Mouse (Mus musculus): ENCODE measurements around the gene St3gal2. TPM values are rescaled to one million over a fixed set of nuclear protein-coding genes. Genes with fewer than 3 reads are reported as not detected.
A peak's percentile ranks its signal among the peaks of the same experiment; 100 is the strongest.
"Not testable (repeated sequence)": the region's sequence is repeated elsewhere in the genome, so short reads cannot be mapped to it uniquely, and the experiment has no call there.

The St3gal2 gene
- polyA plus RNA-seq, 1 experiment from 2014 or later = 24.5 TPM

DNA sequence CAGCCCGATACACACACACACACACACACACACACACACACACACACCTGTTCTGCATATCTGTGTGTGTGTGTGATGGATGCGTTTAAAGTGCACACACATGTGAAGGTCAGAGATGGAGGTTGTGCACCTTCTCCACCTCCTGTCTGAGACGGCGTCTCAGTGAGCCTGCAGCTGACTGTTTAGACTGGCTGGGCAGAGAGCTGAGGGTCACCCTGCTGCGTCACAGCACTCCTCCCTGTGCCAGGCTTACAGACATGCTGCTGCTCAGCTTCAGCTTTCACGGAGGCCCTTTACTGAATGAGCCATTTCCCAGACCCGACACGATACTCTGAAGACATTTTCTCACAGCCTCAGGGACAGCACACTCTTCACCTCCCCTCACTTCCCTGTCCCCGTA, 70.3 kb downstream of the St3gal2 start:
- 89% methylated on average over 9 of the region's 9 CpGs for WGBS
- Histone ChIP-seq H3K27me3 (ENCODE audit: poor library complexity, severe bottlenecking) (no peaks in the 10 kb centered on the region), H3K4me1 (no peaks in the 10 kb centered on the region), H3K4me3 (no peak overlapping the region), H3K9me3 (no peaks in the 10 kb centered on the region), H3K27ac (no peak overlapping the region), H3K36me3 (replicated peaks) (peaks cover 95% of the 10 kb centered on the region)
- DNase-seq (ENCODE audit: extremely low spot score, low spot score) = no peak

DNA sequence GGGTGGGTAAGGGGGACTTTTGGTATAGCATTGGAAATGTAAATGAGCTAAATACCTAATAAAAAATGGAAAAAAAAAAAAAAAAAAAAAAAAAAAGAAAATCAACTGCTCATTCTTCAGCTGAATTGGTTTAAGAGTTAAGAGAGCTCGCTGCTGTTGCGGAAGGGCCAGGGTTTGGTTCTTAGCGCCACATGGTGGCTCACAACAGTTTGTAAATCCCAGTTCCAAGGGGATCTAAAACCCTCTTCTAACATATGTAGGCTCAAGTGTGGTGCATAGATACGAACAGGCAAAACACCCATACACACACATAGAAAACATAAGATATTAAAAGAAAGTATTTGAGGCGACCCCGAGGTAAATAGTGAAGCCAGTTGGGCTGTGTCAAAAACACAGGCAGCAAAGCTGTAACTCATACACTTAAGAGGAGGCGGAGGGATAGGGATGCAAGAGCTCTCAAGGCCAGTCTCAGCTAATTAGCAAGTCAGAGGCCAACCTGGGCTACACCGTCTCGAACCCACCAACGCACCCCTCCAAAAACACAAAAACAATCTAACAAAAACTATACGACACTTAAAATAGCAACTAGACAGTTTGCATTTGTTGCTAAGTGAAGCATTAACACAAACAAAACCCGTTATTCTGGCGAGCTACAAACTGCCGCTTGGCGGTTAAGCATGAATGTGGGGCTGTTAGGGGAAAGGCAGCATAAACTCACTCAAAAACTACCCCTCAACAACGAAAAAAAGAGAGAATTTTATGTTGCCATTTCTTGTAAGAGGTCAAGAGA, 77.1 kb downstream of the St3gal2 start:
- H3K27me3 ChIP-seq (ENCODE audit: poor library complexity, severe bottlenecking) = no peaks in the 10 kb centered on the region
- H3K4me3 ChIP-seq = peak overlapping the region; percentile 91
- H3K9me3 ChIP-seq = no peaks in the 10 kb centered on the region
- peaks cover 42% of the 10 kb centered on the region for H3K36me3 ChIP-seq (replicated peaks)
- H3K4me1 ChIP-seq = peaks cover 19% of the 10 kb centered on the region
- no peak for DNase-seq (ENCODE audit: extremely low spot score, low spot score)
- peak overlapping the region; percentile 89 for H3K27ac ChIP-seq
- 34% methylated on average over 16 of the region's 16 CpGs for WGBS

DNA sequence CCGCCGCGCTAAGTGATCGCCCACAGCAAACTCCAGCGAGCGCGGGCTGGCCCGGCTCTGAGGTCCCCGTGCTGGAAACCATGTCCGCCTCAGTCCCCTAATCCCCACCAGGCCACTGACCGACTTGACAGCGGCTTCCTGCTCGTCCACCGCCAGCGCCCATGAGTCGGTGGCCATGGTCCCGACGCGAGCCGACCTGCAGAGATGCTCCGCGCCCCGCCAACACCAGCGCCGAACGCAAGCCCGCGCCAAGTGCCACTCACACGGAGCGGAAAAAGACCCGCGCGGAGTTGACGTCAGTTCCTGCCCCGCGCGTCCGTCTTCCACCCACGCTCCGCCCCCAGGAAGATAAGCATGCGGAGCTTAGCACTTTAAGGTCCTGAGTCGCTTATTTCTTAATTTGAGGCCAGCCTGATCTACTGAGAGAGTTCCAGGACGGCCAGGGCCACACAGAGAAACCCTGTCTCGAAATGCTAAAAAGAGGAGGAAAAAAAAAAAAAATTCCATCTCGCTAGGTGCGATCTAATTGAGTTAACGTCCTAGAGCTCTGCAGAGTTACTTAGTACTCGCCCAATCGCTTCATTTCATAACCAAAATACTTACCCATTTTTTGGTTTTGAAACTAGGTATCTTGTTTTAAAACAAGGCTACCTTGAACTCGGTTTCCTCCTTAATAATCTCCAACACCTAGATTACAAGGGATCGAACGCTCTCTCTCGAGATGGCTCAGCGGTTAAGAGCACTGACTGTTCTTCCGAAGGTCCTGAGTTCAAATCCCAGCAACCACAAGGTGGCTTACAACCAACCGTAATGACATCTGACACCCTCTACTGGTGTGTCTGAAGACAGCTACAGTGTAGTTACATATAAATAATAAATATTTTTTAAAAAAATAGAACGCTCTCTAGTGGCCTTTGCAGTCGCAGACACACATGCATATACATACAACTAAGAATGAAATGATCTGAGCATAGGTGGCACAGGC, 78.1 kb downstream of the St3gal2 start, which contains the start of gene Ddx19a:
Gene Ddx19a (minus strand): TSS at position 254 of the 985 bp plus-strand sequence.
- Histone ChIP-seq H3K9me3 (no peaks in the 10 kb centered on the region), H3K4me3 (peak within 1 kb of the TSS; percentile 91), H3K27ac (peak within 1 kb of the TSS; percentile 89), H3K36me3 (replicated peaks) (peaks cover 32% of the 10 kb centered on the region), H3K4me1 (peaks cover 19% of the 10 kb centered on the region), H3K27me3 (ENCODE audit: poor library complexity, severe bottlenecking) (no peaks in the 10 kb centered on the region)
- 3% methylated on average over 58 of the region's 58 CpGs for whole genome bisulfite sequencing
- peak; percentile 86 for DNase-seq (ENCODE audit: extremely low spot score, low spot score)

DNA sequence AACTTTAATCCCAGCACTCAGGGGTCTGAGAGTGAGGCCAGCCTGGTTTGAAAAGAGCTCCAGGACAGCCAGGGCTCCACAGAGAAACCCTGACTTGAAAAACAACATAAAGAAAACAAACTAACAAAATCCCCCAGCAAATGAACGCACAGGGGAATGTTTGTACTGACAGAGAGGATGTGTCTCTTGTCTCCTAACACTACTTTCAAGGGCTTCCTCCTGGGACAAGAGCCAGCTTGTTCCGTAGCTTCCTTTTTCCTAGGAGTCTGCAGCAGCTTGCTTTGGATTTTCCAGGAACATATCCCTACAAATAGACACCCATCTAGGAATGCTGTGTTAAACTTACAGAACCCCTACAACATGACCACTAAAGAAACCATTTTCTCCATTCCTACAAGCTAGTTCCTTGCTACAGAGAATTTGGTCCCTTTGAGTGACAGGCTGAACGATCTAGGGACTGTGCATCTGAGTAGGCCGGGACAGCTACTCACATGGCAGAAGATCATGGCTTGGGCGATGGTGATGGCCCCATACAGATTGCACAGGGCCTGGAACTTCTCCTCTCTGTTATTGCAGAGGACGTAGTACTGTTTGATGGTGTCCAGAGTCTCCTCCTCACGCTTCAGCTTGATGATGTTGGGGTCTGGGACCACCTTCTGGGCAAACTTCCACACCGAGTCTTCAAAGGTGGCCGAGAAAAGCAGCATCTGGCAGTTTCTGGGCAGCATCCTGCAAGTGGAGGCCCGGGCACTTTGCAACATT, 90.7 kb downstream of the St3gal2 start:
- not testable (repeated sequence) for H3K9me3 ChIP-seq; H3K4me1 ChIP-seq; H3K27ac ChIP-seq; DNase-seq (ENCODE audit: extremely low spot score, low spot score); H3K4me3 ChIP-seq; H3K27me3 ChIP-seq (ENCODE audit: poor library complexity, severe bottlenecking)
- H3K36me3 ChIP-seq (replicated peaks) = peaks cover 70% of the 10 kb centered on the region
- WGBS = 91% methylated on average over 9 of the region's 10 CpGs

Small RNAs within 50 kb of the gene (microRNA-seq; reads per million reads assigned to microRNA genes)
- gene Mir3473d = 3.3 reads per million, percentile 5 among the genes with 10 or more reads in this experiment

Other genes with a start within 250 kb of the St3gal2 start
- 5.4 and 5.6 TPM in 2 replicates for gene Mtss1l, start 198.4 kb upstream of the St3gal2 start, polyA plus RNA-seq (2016; fragmentation: Nextera tagmentation; extraction: Ambion mirVana)
- gene Il34, start 114.0 kb upstream of the St3gal2 start, polyA plus RNA-seq (2016; fragmentation: Nextera tagmentation; extraction: Ambion mirVana) = 0.24 and 0.25 TPM in 2 replicates
- gene Cog4, start 73.3 kb upstream of the St3gal2 start, polyA plus RNA-seq (2016; fragmentation: Nextera tagmentation; extraction: Ambion mirVana) = 71.0 and 73.2 TPM in 2 replicates
- gene Sf3b3, start 73.1 kb upstream of the St3gal2 start, polyA plus RNA-seq (2016; fragmentation: Nextera tagmentation; extraction: Ambion mirVana) = 247 and 254 TPM in 2 replicates
- 13.5 and 13.8 TPM in 2 replicates for gene Fuk, start 17.4 kb upstream of the St3gal2 start, polyA plus RNA-seq (2016; fragmentation: Nextera tagmentation; extraction: Ambion mirVana)
- 27.4 and 27.6 TPM in 2 replicates for gene Ddx19a, start 77.9 kb downstream of the St3gal2 start, polyA plus RNA-seq (2016; fragmentation: Nextera tagmentation; extraction: Ambion mirVana)
- gene Ddx19b, start 111.8 kb downstream of the St3gal2 start, polyA plus RNA-seq (2016; fragmentation: Nextera tagmentation; extraction: Ambion mirVana) = 11.8 and 12.4 TPM in 2 replicates
- 87.6 and 91.2 TPM in 2 replicates for gene Aars, start 113.2 kb downstream of the St3gal2 start, polyA plus RNA-seq (2016; fragmentation: Nextera tagmentation; extraction: Ambion mirVana)
- 7.6 and 14.8 TPM in 2 replicates for gene Exosc6, start 136.4 kb downstream of the St3gal2 start, polyA plus RNA-seq (2016; fragmentation: Nextera tagmentation; extraction: Ambion mirVana)
- gene Clec18a, start 172.5 kb downstream of the St3gal2 start, polyA plus RNA-seq (2016; fragmentation: Nextera tagmentation; extraction: Ambion mirVana) = 1.6 and 2.9 TPM in 2 replicates
- 11.9 and 12.3 TPM in 2 replicates for gene Pdpr, start 174.7 kb downstream of the St3gal2 start, polyA plus RNA-seq (2016; fragmentation: Nextera tagmentation; extraction: Ambion mirVana)

Data from forebrain, embryonic 10.5 days (tissue).